Mouse (Mus musculus) megakaryocyte progenitor cell, adult 5-6 weeks (primary cell): ENCODE results near the gene Olfr1310. TPM values are rescaled to one million over a fixed set of nuclear protein-coding genes. Genes with fewer than 3 reads are reported as not detected.
"Not testable (repeated sequence)": the region's sequence is repeated elsewhere in the genome, so short reads cannot be mapped to it uniquely, and the experiment has no call there.

ENCODE experiments used
- ATAC-seq: replicated peaks from 2 replicates; pipeline ENCODE4 v1.8.0; 2016; ENCODE audit warnings: mild to moderate bottlenecking, moderate TSS enrichment, inconsistent platforms; ENCODE audit not compliant: poor library complexity
- total RNA-seq, 2 experiments: library from RNA; stranded (forward) in 1 of 2; stranded (reverse) in 1 of 2; fragments of 157-497, 149-512 nt in 1 of 2; fragments of 200-1000 nt in 1 of 2; gene quantifications; 2 replicates each; pipeline versions ENCODE4 v1.2.3 to v1.2.4; 2015 to 2017

The Olfr1310 gene
- total RNA-seq (2015) (not detected in 2 replicates), total RNA-seq (2017) (not detected in 2 replicates)

- ATAC-seq: no peak
Measured at GRCm38 (mm10) chr2:112012608-112013007, at the start of gene Olfr1310. Olfr1310 (minus strand) TSS chr2:112012708.

- no peak for ATAC-seq
Measured at GRCm38 (mm10) chr2:112050138-112050537, 37.6 kb upstream of the Olfr1310 start, which contains the start of gene Olfr1312. Olfr1312 (minus strand) TSS chr2:112050238.

DNA sequence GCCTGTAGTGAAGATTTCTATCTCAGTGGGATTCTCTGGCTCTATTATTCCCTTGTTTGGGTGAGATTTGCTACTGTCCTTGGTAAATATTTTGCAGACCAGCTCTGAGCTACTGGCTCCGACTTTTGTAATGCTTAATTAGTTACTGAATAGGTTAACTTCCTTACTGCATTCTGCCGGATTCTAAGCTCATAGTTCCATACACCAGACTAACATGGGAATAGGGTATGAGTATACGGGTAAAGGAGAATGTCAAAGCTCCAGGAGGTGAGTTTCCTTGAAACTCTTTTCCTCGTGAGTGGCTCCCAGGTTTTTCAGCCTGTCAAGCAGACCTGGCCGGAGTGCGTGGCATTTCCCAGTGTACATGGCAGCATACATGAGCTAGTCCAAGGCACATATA lies 14.5 kb upstream of the Olfr1310 start:
- ATAC-seq: not testable (repeated sequence)

DNA sequence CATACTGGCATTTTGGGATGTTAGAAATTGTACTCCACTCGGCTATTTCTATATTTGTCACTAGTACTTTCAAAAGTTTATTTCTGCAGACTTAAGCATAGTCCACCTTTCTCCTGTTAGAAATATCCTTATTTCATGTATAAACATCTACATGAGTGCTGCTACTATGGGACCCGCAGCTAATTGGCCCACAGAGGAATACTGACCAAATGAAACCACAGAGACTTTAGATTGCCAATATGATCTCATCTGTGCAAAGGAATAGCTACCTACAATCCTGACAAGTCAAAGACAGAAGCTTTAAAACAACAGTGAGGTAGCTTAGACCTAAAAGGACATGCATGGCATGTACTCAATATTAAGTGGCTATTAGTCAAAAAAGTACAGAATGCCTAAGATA lies 11.8 kb upstream of the Olfr1310 start, which contains the start of gene Olfr1311:
Gene Olfr1311 (minus strand): TSS at position 101 of the 400 bp plus-strand sequence.
- no peak for ATAC-seq

DNA sequence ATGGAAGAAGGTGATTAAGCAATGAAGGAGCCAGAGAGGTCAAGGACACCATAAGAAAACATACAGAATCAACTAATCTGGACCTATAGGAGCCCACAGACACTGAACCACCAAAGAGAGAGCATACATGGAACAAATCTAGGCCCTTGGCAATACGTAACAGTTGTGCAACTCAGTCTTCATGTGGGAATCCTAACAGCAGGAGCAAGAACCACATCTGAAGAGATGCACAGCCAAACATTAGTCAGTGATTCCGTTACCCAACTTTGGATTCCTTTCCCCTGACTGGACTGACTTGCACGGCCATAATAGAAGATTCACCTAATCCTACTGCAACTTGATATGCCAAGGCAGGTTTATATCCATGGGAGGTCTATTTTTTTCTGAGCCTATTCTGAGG lies 2.4 kb upstream of the Olfr1310 start:
- ATAC-seq: no peak

- ATAC-seq: no peak
Measured at GRCm38 (mm10) chr2:111990181-111990580, 22.3 kb downstream of the Olfr1310 start, which contains the start of gene Olfr1309. Olfr1309 (minus strand) TSS chr2:111990281.

DNA sequence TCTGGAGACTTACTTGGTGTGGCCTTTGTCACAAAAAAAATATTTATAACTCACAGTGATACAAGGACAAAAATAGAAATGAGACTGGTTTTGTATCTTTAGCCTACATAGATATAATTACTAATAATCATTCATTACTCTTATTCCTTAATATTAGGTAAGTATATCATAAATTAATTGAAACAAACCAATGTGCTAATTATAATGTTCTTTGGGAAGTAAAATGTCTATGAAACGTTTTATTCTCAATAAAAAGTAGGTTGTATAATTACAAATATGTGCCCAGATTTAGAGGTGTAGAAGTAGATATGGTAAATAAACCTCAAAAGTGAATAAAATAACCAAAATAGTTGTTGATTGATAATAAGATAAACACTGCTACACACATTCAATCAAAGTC lies 47.7 kb downstream of the Olfr1310 start, which contains the start of gene Olfr1308:
Gene Olfr1308 (minus strand): TSS at position 101 of the 400 bp plus-strand sequence.
- ATAC-seq: no peak

Other genes starting within 250 kb of the Olfr1310 start
- not detected in 2 replicates for gene Olfr1302, start 235.3 kb downstream of the Olfr1310 start, total RNA-seq (2015)
- gene Olfr1302, start 235.3 kb downstream of the Olfr1310 start, total RNA-seq (2017): not detected in 2 replicates
- not detected in 2 replicates for gene Olfr1303, start 192.4 kb downstream of the Olfr1310 start, total RNA-seq (2015)
- not detected in 2 replicates for gene Olfr1303, start 192.4 kb downstream of the Olfr1310 start, total RNA-seq (2017)
- gene Olfr1305, start 135.6 kb downstream of the Olfr1310 start, total RNA-seq (2015): not detected in 2 replicates
- not detected in 2 replicates for gene Olfr1305, start 135.6 kb downstream of the Olfr1310 start, total RNA-seq (2017)
- not detected in 2 replicates for gene Olfr1306, start 96.4 kb downstream of the Olfr1310 start, total RNA-seq (2015)
- not detected in 2 replicates for gene Olfr1306, start 96.4 kb downstream of the Olfr1310 start, total RNA-seq (2017)
- not detected in 2 replicates for gene Olfr1307, start 63.3 kb downstream of the Olfr1310 start, total RNA-seq (2015)
- gene Olfr1307, start 63.3 kb downstream of the Olfr1310 start, total RNA-seq (2017): 0.03 TPM in 1 of 2 replicates, not detected in the other
- not detected in 2 replicates for gene Olfr1308, start 47.8 kb downstream of the Olfr1310 start, total RNA-seq (2015)
- gene Olfr1308, start 47.8 kb downstream of the Olfr1310 start, total RNA-seq (2017): not detected in 2 replicates
- gene Olfr1309, start 22.4 kb downstream of the Olfr1310 start, total RNA-seq (2015): not detected in 2 replicates
- not detected in 2 replicates for gene Olfr1309, start 22.4 kb downstream of the Olfr1310 start, total RNA-seq (2017)
- gene Olfr1311, start 11.7 kb upstream of the Olfr1310 start, total RNA-seq (2015): not detected in 2 replicates
- not detected in 2 replicates for gene Olfr1311, start 11.7 kb upstream of the Olfr1310 start, total RNA-seq (2017)
- gene Olfr1312, start 37.5 kb upstream of the Olfr1310 start, total RNA-seq (2015): not detected in 2 replicates
- not detected in 2 replicates for gene Olfr1312, start 37.5 kb upstream of the Olfr1310 start, total RNA-seq (2017)
- gene Olfr1313, start 65.1 kb upstream of the Olfr1310 start, total RNA-seq (2015): not detected in 2 replicates
- not detected in 2 replicates for gene Olfr1313, start 65.1 kb upstream of the Olfr1310 start, total RNA-seq (2017)
- not detected in 2 replicates for gene Olfr1314, start 84.1 kb upstream of the Olfr1310 start, total RNA-seq (2015)
- gene Olfr1314, start 84.1 kb upstream of the Olfr1310 start, total RNA-seq (2017): not detected in 2 replicates
- gene Olfr1315-ps1, start 102.7 kb upstream of the Olfr1310 start, total RNA-seq (2015): not detected in 2 replicates
- gene Olfr1315-ps1, start 102.7 kb upstream of the Olfr1310 start, total RNA-seq (2017): not detected in 2 replicates
- not detected in 2 replicates for gene Olfr1316, start 122.3 kb upstream of the Olfr1310 start, total RNA-seq (2015)
- not detected in 2 replicates for gene Olfr1316, start 122.3 kb upstream of the Olfr1310 start, total RNA-seq (2017)
- gene Olfr1317, start 127.6 kb upstream of the Olfr1310 start, total RNA-seq (2015): not detected in 2 replicates
- not detected in 2 replicates for gene Olfr1317, start 127.6 kb upstream of the Olfr1310 start, total RNA-seq (2017)
- not detected in 2 replicates for gene Olfr1318, start 141.5 kb upstream of the Olfr1310 start, total RNA-seq (2015)
- not detected in 2 replicates for gene Olfr1318, start 141.5 kb upstream of the Olfr1310 start, total RNA-seq (2017)
- gene Lpcat4, start 226.8 kb upstream of the Olfr1310 start, total RNA-seq (2015): 20.5 and 25.2 TPM in 2 replicates
- 7.8 and 8.5 TPM in 2 replicates for gene Lpcat4, start 226.8 kb upstream of the Olfr1310 start, total RNA-seq (2017)
- not detected in 2 replicates for gene Nutm1, start 246.6 kb upstream of the Olfr1310 start, total RNA-seq (2015)
- gene Nutm1, start 246.6 kb upstream of the Olfr1310 start, total RNA-seq (2017): not detected in 2 replicates
- 153 and 154 TPM in 2 replicates for gene Nop10, start 249.2 kb upstream of the Olfr1310 start, total RNA-seq (2015)
- gene Nop10, start 249.2 kb upstream of the Olfr1310 start, total RNA-seq (2017): 182 and 256 TPM in 2 replicates